8 mouse cellular contexts compared by ENCODE assay signal in genomic region chr2:91053181-91053933, GRCm38 (mm10). TPM values are rescaled to one million over a fixed set of nuclear protein-coding genes. Genes with fewer than 3 reads are reported as not detected.
DNase-seq lines count a peak whose midpoint lies in the region; ATAC-seq and TF ChIP-seq lines count a peak whose summit lies in the region.

No protein-coding gene starts in this region.

- peak overlapping the region; percentile 92 for H3K4me3 ChIP-seq in heart, embryonic 10.5 days
- H3K4me3 ChIP-seq in C2C12 (ENCODE audit: insufficient read depth, poor library complexity, severe bottlenecking) = peak overlapping the region; percentile 75
- peak overlapping the region; percentile 91 for H3K4me3 ChIP-seq in forebrain, embryonic 11.5 days (ENCODE audit: low read depth, low read length)
- H3K4me3 ChIP-seq in liver, embryonic 12.5 days = peak overlapping the region; percentile 93

- DNase-seq in heart, embryonic 10.5 days (ENCODE audit: low spot score) = no peak
- no peak for DNase-seq in heart, adult 18-20 months
- DNase-seq in forebrain, embryonic 11.5 days (ENCODE audit: low spot score) = no peak
- no peak for DNase-seq in embryo, embryonic 9.5 days (ENCODE audit: extremely low spot score)
- DNase-seq in spleen, postnatal 14 days (ENCODE audit: low spot score in 2 of 2) = no peak
- no peak for DNase-seq in adrenal gland, postnatal 36 days

- 0% methylated on average over 6 of the region's 6 CpGs for WGBS in heart, embryonic 10.5 days
- WGBS in forebrain, embryonic 11.5 days = 0% methylated on average over 6 of the region's 6 CpGs
- WGBS in liver, embryonic 12.5 days (ENCODE audit: insufficient replicate concordance) = under 1% methylated on average over 6 of the region's 6 CpGs

- H3K27ac ChIP-seq in heart, embryonic 10.5 days = peak overlapping the region; percentile 95
- H3K27ac ChIP-seq in forebrain, embryonic 11.5 days (ENCODE audit: low read depth, low read length) = no peak overlapping the region
- peak overlapping the region; percentile 81 for H3K27ac ChIP-seq in liver, embryonic 12.5 days

- no peaks in the 10 kb centered on the region for H3K9me3 ChIP-seq in heart, embryonic 10.5 days
- H3K9me3 ChIP-seq in forebrain, embryonic 11.5 days (ENCODE audit: control insufficient read depth, low read length) = no peaks in the 10 kb centered on the region
- no peaks in the 10 kb centered on the region for H3K9me3 ChIP-seq in liver, embryonic 12.5 days (replicated peaks)

- H3K36me3 ChIP-seq in heart, embryonic 10.5 days = peaks cover 40% of the 10 kb centered on the region
- peaks cover 36% of the 10 kb centered on the region for H3K36me3 ChIP-seq in C2C12 (ENCODE audit: control insufficient read depth, insufficient read depth)
- H3K36me3 ChIP-seq in forebrain, embryonic 11.5 days (ENCODE audit: control insufficient read depth, insufficient read depth, low read length) = peaks cover 8% of the 10 kb centered on the region
- H3K36me3 ChIP-seq in liver, embryonic 12.5 days = peaks cover 36% of the 10 kb centered on the region

- H3K9ac ChIP-seq in forebrain, embryonic 11.5 days (ENCODE audit: low read length) = peak overlapping the region; percentile 88
- peak overlapping the region; percentile 90 for H3K9ac ChIP-seq in liver, embryonic 12.5 days

- peaks cover 41% of the 10 kb centered on the region for H3K79me2 ChIP-seq in C2C12 (ENCODE audit: control insufficient read depth, insufficient read depth)

- no peaks in the 10 kb centered on the region for H3K27me3 ChIP-seq in heart, embryonic 10.5 days (ENCODE audit: insufficient read depth, poor library complexity, severe bottlenecking)
- no peaks in the 10 kb centered on the region for H3K27me3 ChIP-seq in C2C12 (ENCODE audit: control insufficient read depth, insufficient read depth, insufficient read length)
- no peaks in the 10 kb centered on the region for H3K27me3 ChIP-seq in forebrain, embryonic 11.5 days (ENCODE audit: control insufficient read depth, insufficient read depth, low read length)
- H3K27me3 ChIP-seq in liver, embryonic 12.5 days (replicated peaks) = no peaks in the 10 kb centered on the region

- H3K4me1 ChIP-seq in heart, embryonic 10.5 days = peaks cover 18% of the 10 kb centered on the region
- H3K4me1 ChIP-seq in forebrain, embryonic 11.5 days (replicated peaks; ENCODE audit: control insufficient read depth, insufficient read depth, low read length) = peaks cover 5% of the 10 kb centered on the region; the same call in 1 of the 2 replicates
- H3K4me1 ChIP-seq in liver, embryonic 12.5 days = peaks cover 35% of the 10 kb centered on the region

- peak overlapping the region; percentile 69 for H3ac ChIP-seq in C2C12 (ENCODE audit: control insufficient read depth, insufficient read length, low read depth)

- peak; percentile 70 for ATAC-seq in forebrain, embryonic 11.5 days (replicated peaks; ENCODE audit: low FRiP score)
- ATAC-seq in liver, embryonic 12.5 days = peak; percentile 42

- no peak for TF ChIP-seq CTCF in C2C12 (IDR thresholded peaks at IDR 0.05; ENCODE audit: control insufficient read depth, insufficient read depth, insufficient read length)

- H3K79me3 ChIP-seq in C2C12 (ENCODE audit: low read depth) = peaks cover 19% of the 10 kb centered on the region

- H3K4me2 ChIP-seq in forebrain, embryonic 11.5 days (ENCODE audit: low read depth, low read length, severe bottlenecking) = peak overlapping the region; percentile 42
- H3K4me2 ChIP-seq in liver, embryonic 12.5 days = peak overlapping the region; percentile 84

TF ChIP-seq in C2C12, 6 proteins besides CTCF, POLR2A, EP300 and RAD21:
- TF ChIP-seq MAX (IDR thresholded peaks at IDR 0.05) (no peak), MYOG (IDR thresholded peaks at IDR 0.05; ENCODE audit: control insufficient read depth, extremely low read depth, insufficient read length) (no peak), FOSL1 (IDR thresholded peaks at IDR 0.05; ENCODE audit: insufficient read depth, low read length, poor library complexity, severe bottlenecking) (no peak), CEBPB (IDR thresholded peaks at IDR 0.05; ENCODE audit: low read depth) (no peak), USF1 (IDR thresholded peaks at IDR 0.05; ENCODE audit: low read depth) (no peak), MYOD1 (IDR thresholded peaks at IDR 0.05; ENCODE audit: control insufficient read depth, insufficient read length, low read depth) (no peak)
TF ChIP-seq in C2C12: peak in this region for 0.

RNA-seq across cellular contexts. Expression of gene Psmc3, which starts 0.5 kb away (rescaled TPM):
- polyA plus RNA-seq in heart, embryonic 10.5 days (2016; fragmentation: Nextera tagmentation; extraction: Ambion mirVana) = 315 and 334 TPM in 2 replicates
- 100 to 1,000 TPM; 231 to 257 TPM for total RNA-seq in heart, adult 18-20 months (2021)
- 367 TPM for polyA plus RNA-seq in C2C12 (2012; fragmentation: generic; extraction: Trizol)
- 354 and 371 TPM in 2 replicates for polyA plus RNA-seq in forebrain, embryonic 11.5 days (2014; fragmentation: Nextera tagmentation; extraction: Ambion mirVana)
- 220 and 223 TPM in 2 replicates for polyA plus RNA-seq in liver, embryonic 12.5 days (2016; fragmentation: Nextera tagmentation; extraction: Ambion mirVana)
- 100 to 1,000 TPM; 193 to 228 TPM for total RNA-seq in adrenal gland, postnatal 36 days (2021)

RNA-seq across cellular contexts. Expression of gene Slc39a13, which starts 16.9 kb away (rescaled TPM):
- polyA plus RNA-seq in heart, embryonic 10.5 days (2016; fragmentation: Nextera tagmentation; extraction: Ambion mirVana) = 32.6 and 37.5 TPM in 2 replicates
- 10 to 100 TPM; 20.0 to 26.2 TPM for total RNA-seq in heart, adult 18-20 months (2021)
- 52.3 TPM for polyA plus RNA-seq in C2C12 (2012; fragmentation: generic; extraction: Trizol)
- polyA plus RNA-seq in forebrain, embryonic 11.5 days (2014; fragmentation: Nextera tagmentation; extraction: Ambion mirVana) = 23.3 and 23.6 TPM in 2 replicates
- 15.1 and 15.3 TPM in 2 replicates for polyA plus RNA-seq in liver, embryonic 12.5 days (2016; fragmentation: Nextera tagmentation; extraction: Ambion mirVana)
- total RNA-seq in adrenal gland, postnatal 36 days (2021) = 10 to 100 TPM; 24.2 to 31.9 TPM

RNA-seq across cellular contexts. Expression of gene Rapsn, which starts 17.9 kb away (rescaled TPM):
- polyA plus RNA-seq in heart, embryonic 10.5 days (2016; fragmentation: Nextera tagmentation; extraction: Ambion mirVana) = 6.6 and 13.8 TPM in 2 replicates
- 10 to 100 TPM; 17.6 to 18.5 TPM for total RNA-seq in heart, adult 18-20 months (2021)
- 122 TPM for polyA plus RNA-seq in C2C12 (2012; fragmentation: generic; extraction: Trizol)
- 3.1 and 5.0 TPM in 2 replicates for polyA plus RNA-seq in forebrain, embryonic 11.5 days (2014; fragmentation: Nextera tagmentation; extraction: Ambion mirVana)
- 0.57 and 0.94 TPM in 2 replicates for polyA plus RNA-seq in liver, embryonic 12.5 days (2016; fragmentation: Nextera tagmentation; extraction: Ambion mirVana)
- 1 to 10 TPM; 1.5 to 2.3 TPM for total RNA-seq in adrenal gland, postnatal 36 days (2021)

RNA-seq across cellular contexts. Expression of gene Spi1, which starts 28.8 kb away (rescaled TPM):
- polyA plus RNA-seq in heart, embryonic 10.5 days (2016; fragmentation: Nextera tagmentation; extraction: Ambion mirVana) = 0.99 and 4.1 TPM in 2 replicates
- 1 to 10 TPM; 4.0 to 5.0 TPM for total RNA-seq in heart, adult 18-20 months (2021)
- not detected for polyA plus RNA-seq in C2C12 (2012; fragmentation: generic; extraction: Trizol)
- 2.2 and 4.9 TPM in 2 replicates for polyA plus RNA-seq in forebrain, embryonic 11.5 days (2014; fragmentation: Nextera tagmentation; extraction: Ambion mirVana)
- 16.8 and 18.5 TPM in 2 replicates for polyA plus RNA-seq in liver, embryonic 12.5 days (2016; fragmentation: Nextera tagmentation; extraction: Ambion mirVana)
- total RNA-seq in adrenal gland, postnatal 36 days (2021) = 1 to 10 TPM; 3.0 to 7.6 TPM
